In the genomic region with DNA sequence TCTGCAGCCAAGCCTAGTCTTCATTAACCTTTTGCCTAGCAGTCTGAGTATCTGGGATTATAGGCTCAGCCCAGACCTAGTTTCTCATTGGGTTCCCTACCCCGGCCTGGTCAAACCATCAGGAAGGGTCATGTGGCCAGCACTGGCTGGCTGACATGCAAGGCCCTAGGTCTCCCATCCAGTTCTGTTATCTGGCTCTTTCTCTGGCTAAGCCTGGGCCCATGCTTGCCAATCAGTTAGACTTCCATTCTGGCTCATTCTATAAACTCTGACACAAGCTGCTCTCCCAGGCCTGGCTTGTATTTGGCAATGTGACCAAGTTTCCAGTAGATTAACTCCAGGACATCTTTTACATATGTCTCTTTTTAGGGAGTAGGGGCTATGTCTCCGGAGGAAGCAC, we compare ENCODE assay signal across 10 mouse cellular contexts.
A peak's percentile ranks its signal among the peaks of the same experiment; 100 is the strongest.
DNase-seq lines count a peak whose midpoint lies in the region; TF ChIP-seq lines count a peak whose summit lies in the region.
"Had no signal": no experiment of that assay in that cellular context is flagged by ENCODE, and none has a peak within 500 bp of the region (broad histone marks: within the 10 kb centered on the region; RNA-seq: fewer than 3 reads in every experiment).

No protein-coding gene starts in this region.

- DNase-seq in left cerebral cortex, postnatal 4 days, result peak; percentile 61
- DNase-seq in left cerebral cortex, adult 18-20 months (ENCODE audit: low spot score in 2 of 2), result no peak
- peak; percentile 55 to 64 for DNase-seq in cerebellum, adult 18-20 months
- peak; percentile 67 to 69 for DNase-seq in cerebellum, postnatal 25 days
- peak; percentile 8 for DNase-seq in skeletal muscle tissue, adult 2 months (ENCODE audit: low read depth, low spot score)
- no peak for DNase-seq in layer of hippocampus, adult 2 months (ENCODE audit: low spot score in 2 of 2)
- DNase-seq in kidney, postnatal 25 days, result no peak
- DNase-seq: midbrain, embryonic 14.5 days had no signal

- intact Hi-C loops in left cerebral cortex, postnatal 4 days (cut with DNase I), result no loop called here

- TF ChIP-seq CTCF in layer of hippocampus, adult 2 months (conservative IDR thresholded peaks at IDR 0.05), result no peak

- H3K4me3 ChIP-seq in layer of hippocampus, adult 2 months, result no peak overlapping the region
- H3K4me3 ChIP-seq: heart, embryonic 15.5 days; liver, embryonic 15.5 days had no signal

- no peak overlapping the region for H3K27ac ChIP-seq in layer of hippocampus, adult 2 months
- H3K27ac ChIP-seq: heart, embryonic 15.5 days; liver, embryonic 15.5 days had no signal

Comparison
In these comparisons a context has a peak if more than half of its experiments do, and no peak if none do; other contexts are left out.
1. DNase-seq: peak in left cerebral cortex, postnatal 4 days (single experiment), cerebellum, adult 18-20 months (2 of 2), cerebellum, postnatal 25 days (2 of 2) and skeletal muscle tissue, adult 2 months (single experiment); none in left cerebral cortex, adult 18-20 months (0 of 2), layer of hippocampus, adult 2 months (0 of 2) and kidney, postnatal 25 days (0 of 2).